Mouse (Mus musculus): Measurements from ENCODE around the gene Tmem251. TPM values are rescaled to one million over a fixed set of nuclear protein-coding genes. Genes with fewer than 3 reads are reported as not detected.

Gene Tmem251
- 15.3 to 22.6 TPM (median 18.9 TPM) in 3 replicates for total RNA-seq (2017)

DNA sequence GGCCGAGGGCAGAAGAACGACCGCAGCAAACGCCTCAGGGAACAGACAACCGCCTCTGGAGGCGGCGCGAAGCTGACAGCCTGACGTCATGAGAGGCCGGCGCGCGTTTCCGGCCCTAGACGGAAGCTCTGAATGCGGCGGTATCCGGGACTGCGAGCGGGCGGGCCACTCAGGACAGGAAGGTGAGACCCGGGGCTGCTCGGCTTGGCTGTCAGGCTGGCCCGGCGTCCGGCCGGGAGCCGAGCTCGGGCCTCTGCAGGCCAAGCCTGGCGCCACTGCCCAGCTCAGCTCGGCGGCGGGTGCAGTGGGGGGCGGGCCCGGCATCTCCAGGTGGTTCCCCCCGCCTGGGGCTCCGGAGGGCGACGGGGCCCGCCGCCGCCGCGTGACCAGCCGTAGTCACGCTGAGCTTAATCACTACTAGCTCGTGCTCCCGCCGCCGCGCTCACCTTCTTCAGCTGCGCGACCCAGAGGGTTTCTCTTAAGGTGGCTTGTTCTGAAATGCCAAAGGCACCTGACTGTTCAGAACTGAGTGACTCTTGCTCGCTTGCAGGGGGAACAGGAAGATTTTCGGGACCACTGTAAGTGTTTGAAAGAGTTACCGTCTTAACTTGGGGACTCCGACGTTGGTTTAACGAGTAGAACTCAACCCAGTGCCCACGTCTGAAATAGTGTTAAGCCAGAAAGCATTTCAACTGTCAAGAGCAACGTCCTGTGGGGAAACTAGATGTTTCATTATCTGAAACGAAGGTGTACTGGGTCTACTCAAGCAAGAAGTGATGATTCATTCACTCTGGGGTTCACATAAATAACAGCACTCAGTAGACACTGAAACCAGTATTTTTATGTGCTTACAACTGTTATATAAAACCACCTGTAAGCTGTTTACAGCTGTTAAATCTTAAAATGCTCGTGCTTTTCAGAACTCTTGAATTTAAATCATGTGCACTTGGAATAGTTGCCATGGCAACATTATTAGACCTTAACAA lies at the start of gene Tmem251, which contains the start of gene Moap1:
Gene Tmem251, plus strand, starts transcription at position 174 of the 986 bp plus-strand sequence.
Gene Moap1, minus strand, starts transcription at position 73 of the 986 bp plus-strand sequence.
- ATAC-seq (replicated peaks; ENCODE audit: insufficient number of reproducible peaks, low FRiP score, low TSS enrichment, poor library complexity, severe bottlenecking) = peak; percentile 82

DNA sequence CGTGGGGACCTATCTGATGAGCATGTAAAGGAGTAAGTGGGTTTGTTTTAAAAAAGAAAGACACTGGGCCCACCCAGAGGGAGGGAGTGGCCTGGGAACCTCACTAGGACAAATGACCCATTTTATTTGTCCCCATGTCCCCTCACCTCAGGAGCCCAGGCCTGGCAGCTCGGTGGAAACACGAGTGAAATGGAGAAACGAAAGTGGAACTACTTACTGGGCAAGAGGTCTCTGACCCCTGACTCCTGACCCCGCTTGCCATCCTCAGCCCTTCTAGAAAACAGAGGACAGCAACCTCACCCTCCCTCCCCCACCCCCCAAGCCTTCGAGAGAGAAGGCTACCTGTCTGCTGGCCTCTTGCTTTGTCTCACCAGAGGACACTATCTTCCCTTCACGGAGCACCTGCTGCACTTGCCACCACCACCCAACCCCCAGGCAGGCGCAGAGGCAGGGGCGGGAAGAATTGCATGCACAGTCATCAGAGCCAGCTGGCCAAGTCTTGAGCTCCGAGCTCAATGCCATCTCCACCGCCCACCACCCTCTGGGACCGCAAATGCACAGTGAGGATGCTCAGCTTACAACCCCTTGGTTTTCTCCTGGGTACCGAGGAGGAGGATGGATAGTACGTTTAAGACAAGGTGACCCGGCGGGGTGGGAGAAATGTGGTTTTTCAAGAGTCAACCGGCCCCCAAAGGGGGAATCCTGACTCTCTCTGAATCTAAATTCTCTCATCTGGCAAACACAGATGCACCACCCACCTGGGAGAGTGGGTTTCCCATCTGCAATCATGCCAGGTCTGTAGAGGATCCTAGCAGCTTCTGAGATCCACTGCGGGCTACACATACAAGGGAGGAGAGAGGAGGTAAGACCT lies 48.0 kb upstream of the Tmem251 start:
- ATAC-seq (replicated peaks; ENCODE audit: insufficient number of reproducible peaks, low FRiP score, low TSS enrichment, poor library complexity, severe bottlenecking) = 0 out of 2 replicates have a peak, but pooled peaks have one; percentile 42

DNA sequence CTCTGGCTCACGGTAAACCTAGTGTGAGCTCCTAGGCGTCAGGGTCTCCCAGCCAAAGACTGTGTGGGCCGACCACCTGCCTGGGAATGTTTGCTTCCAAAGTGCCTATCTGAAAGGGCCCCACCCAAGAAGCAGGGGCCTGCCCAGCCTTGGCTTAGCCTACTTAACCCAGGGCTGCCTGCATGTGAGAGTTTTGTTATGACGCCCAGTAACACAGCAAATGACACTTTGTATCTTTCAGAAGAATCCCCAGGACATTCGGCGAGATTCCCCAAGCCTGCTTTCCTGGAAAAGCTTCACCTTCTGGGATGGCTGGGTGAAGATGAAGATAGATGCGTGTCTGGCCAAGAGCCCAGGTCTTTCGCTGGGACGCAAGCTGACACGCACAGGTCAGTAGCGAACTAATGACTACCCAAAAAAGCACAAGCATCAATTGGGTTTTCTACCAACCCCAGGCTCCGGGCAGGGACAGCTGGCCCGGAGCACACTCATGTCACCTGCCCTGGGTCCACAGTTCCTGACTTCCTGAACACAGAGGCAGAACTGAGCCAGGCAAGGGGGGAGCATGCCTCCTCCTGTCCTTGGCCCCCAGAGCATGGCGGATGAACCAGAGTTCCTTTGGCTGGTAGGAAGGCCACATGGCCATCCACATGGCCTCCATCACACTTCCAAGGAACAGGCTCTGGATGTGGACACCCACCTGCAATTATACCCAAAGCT lies 46.8 kb upstream of the Tmem251 start:
- ATAC-seq (replicated peaks; ENCODE audit: insufficient number of reproducible peaks, low FRiP score, low TSS enrichment, poor library complexity, severe bottlenecking) = no peak

DNA sequence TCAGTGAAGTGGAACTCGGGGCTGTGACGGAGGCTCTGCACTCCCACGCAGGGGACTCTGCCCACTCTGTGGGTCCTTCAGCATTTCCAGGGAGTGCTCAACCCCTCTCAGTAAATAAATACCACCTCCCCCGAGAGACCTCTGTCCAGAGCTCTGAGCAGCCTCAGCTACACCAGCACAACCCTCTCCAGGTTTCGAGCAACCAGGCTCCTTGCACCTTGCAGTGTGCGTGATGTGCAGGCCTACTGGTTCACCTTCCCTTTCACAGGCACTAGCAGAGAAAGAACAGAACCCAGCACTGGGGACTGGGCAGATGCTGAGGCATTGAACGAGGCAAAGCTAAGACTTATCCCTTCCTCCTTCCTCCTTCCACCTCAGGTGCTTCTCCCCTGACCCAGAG lies 46.2 kb upstream of the Tmem251 start:
- ATAC-seq (replicated peaks; ENCODE audit: insufficient number of reproducible peaks, low FRiP score, low TSS enrichment, poor library complexity, severe bottlenecking) = no peak

DNA sequence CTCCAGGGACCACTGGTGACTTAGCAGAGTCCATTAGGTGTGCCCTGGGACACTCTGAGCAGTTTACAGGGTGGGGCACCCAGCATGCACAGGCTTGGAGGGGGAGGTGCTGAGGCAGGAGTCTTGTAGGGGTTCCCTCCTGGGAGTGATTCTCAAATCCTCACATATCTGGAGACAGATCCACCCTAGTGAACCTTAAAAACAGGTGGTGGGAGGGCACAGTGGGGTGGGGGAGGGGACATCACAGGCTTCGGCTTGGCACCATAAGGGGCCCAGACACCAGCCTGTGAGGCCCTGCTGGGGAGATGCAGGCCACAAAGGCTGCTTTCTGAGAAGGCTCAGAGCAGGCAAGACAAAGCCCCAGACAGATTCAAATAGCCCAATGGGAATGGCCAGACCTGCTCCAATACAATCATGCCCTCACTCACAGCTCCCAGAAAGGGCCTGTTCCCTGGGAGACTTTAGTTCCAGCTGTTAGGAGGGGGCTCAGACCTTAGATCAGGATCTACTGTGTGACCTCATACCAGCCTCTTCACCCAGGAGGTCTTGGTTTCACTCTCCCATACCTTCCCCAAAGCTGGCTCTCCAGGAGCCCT lies 45.4 kb upstream of the Tmem251 start:
- ATAC-seq (replicated peaks; ENCODE audit: insufficient number of reproducible peaks, low FRiP score, low TSS enrichment, poor library complexity, severe bottlenecking) = no peak

DNA sequence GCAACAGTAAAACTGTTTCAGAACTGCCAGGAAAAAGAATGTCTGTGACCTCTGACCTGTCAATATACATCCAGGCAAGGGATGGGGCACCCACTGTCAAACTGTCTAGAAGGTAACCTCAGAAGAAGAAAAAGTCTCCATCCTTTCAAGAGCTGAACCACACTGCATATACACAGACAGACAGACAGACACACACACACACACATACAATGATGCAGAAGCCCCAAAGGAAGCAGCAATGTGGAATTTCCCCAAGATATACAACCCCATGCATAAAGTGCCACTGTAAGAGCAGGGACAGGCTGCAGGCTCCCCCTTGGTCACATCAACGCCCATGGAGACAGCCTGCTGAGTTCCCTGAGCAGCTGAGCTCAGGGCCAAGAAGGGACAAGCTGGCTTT lies 44.4 kb upstream of the Tmem251 start:
- no peak for ATAC-seq (replicated peaks; ENCODE audit: insufficient number of reproducible peaks, low FRiP score, low TSS enrichment, poor library complexity, severe bottlenecking)

DNA sequence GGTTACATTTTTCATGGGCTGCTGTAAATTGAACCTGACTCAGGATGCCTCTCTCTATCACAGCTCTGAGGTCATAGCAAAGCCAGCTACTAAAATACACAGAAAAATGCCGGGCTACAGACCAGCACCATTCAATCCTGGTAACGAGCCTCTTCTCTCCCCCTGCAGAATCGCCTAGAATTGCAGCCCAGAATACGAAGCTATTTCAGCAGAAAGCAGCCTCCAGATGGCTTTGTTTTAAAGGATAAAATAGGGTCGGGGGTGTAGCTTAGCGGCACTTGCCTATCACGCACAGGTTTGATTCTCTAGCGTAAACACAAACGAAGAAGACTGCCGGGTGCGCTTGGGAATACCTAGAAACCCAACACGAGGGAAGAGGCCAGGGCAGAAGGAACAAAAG lies 43.1 kb upstream of the Tmem251 start:
- ATAC-seq (replicated peaks; ENCODE audit: insufficient number of reproducible peaks, low FRiP score, low TSS enrichment, poor library complexity, severe bottlenecking) = no peak

DNA sequence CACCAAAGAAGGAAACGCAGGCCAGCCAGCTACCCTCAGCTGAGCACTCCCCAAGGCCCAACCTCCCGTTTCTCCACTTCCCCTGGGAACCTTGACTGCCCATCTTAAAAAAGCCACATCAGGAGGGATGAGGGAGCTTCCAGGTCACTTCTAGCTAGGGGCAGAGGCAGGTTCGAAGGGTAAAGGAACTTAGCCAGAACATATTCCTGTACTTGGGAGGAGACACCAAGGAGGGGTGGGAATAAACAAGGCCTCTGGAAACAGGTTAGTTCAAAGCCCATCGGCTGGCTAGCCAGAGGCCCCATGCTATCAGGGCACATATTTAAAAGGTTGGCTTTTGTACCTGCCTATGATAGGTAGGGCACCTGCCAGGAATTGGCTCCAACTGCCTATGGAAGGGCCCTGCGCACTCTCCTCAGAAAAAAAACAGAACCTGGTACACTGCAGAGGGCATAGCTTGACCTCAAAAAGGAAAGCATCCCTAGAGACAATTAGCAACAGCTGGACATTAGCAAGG lies 41.8 kb upstream of the Tmem251 start:
- ATAC-seq (replicated peaks; ENCODE audit: insufficient number of reproducible peaks, low FRiP score, low TSS enrichment, poor library complexity, severe bottlenecking) = no peak

DNA sequence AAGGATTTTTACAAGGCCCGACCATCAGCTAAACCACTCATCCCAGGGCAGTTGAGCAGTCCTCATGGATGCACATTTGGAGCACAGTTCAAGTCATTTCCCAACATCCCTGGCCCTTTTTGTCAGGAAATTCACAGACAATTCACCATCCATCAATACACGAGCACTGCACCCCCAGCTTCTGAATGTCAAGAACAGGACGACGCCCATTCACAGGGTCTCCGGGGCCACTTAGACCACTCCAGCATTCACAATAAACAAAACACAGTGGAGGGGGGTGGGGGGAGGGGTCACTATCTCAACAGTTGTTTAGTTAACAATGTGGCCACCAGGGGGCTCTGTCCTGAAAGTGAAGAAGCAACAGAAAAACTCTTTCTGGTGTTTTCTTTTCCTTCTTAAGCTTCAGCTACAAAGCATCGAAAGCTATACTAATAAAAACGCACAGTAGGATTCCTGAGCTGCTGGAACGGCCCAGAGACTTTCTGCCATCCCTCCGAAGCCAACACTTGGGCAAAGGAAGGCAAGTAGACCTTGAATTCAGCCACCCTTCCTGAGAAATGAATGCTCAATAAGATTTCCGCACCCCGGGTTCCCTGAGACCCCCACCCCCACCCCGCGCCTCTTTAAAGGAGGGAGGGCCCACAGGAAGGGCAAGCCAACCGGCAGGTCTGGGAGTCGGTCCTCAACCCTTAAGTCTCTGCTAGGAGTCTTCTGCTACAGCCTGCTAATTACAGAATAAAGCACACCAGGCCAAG lies 41.0 kb upstream of the Tmem251 start:
- ATAC-seq (replicated peaks; ENCODE audit: insufficient number of reproducible peaks, low FRiP score, low TSS enrichment, poor library complexity, severe bottlenecking) = no peak

DNA sequence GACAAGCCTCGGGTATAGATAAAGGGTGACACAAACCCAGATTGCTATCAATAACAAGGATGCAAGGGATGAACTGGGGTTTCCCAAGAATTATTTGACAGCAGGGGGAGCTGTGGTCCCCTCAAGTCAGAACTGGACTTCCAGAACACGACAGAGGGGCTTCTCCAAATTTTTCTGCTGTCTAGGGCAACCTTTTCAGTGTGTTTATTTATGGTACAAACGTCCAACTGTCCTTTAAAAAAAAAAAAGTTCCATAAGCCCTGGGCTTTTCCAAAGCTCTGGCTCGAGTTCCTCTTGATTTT lies 40.5 kb upstream of the Tmem251 start:
- no peak for ATAC-seq (replicated peaks; ENCODE audit: insufficient number of reproducible peaks, low FRiP score, low TSS enrichment, poor library complexity, severe bottlenecking)

DNA sequence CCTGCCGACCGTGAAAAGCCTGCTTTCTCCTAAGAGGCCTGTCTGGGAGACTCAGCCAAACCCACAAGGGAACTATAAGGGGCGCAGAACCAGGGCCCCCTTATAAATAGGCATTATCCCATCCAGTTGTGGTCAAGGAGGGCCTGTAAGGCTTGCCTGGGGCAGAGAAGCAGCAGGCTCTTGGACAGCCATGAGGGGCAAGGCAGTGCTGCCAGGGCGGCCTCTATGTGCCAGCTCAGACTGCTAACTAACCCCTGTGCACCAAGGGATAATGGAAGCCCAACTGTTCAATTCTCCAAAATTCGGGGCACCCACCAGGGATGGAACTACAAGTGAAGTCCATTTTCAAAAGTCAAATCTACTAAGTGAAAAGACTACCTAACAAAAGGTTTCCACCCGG lies 40.1 kb upstream of the Tmem251 start:
- no peak for ATAC-seq (replicated peaks; ENCODE audit: insufficient number of reproducible peaks, low FRiP score, low TSS enrichment, poor library complexity, severe bottlenecking)

DNA sequence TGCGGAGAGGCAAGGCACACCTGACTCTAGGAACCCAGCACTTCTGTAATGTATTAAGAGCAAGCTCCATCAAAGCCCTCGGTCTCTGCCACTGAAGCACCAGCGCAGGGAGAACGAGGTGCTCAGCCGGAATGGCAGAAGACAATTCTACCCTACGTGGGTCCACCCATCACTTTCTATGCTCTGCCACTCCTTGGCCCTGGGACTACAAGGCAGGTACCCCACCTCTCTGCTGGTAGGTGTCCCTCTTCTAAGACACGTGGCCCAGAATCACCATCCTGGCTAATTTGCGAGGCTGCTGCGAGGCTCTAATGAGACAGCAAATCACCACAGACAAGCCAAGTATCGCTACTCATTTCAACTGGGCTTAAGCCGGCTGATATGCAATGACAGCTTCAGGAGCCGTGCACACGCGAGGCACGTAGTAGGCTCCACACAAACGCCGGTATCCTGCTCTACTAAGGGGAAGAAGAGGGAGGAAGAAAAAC lies 39.6 kb upstream of the Tmem251 start:
- 0 out of 2 replicates have a peak, but pooled peaks have one; percentile 13 for ATAC-seq (replicated peaks; ENCODE audit: insufficient number of reproducible peaks, low FRiP score, low TSS enrichment, poor library complexity, severe bottlenecking)

DNA sequence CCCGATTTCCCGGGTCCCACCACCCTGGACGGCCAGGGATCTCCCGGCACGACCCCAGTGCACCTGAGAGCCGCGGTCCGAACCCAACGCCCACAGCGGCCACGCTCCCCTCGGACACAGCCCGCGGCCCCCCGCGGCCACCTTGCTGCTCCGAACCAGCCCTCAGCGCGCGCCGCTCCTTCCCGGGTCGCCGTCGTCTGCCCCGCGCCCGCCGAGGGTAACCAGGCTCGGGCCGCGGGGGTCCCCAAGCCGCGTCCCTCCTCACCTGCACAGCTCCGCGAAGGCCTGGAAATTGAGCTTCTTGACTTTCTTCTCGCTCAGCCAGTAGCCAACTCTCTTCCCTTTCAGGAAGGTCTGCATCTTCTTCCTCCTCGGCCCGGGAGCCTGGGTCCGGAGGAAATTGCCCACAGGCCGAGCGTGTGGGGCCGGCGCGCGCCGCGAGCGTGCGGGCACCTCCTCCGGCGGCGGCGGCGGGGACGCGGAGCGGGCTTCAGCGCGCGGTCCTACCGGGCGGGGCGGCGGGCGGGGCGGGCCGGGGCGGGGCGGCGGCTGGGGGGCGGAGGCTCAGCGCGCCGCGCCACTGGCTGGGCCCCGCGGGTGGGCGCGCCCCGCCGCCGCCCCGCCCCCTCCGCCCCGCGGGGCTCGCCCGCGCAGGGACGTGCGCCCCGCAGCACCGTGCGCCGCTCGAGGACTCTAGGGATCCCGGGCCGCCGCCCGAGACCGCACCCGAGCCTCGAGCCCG lies 38.9 kb upstream of the Tmem251 start, which contains the start of gene Itpk1:
Gene Itpk1, minus strand, starts transcription at position 474 of the 742 bp plus-strand sequence.
- ATAC-seq (replicated peaks; ENCODE audit: insufficient number of reproducible peaks, low FRiP score, low TSS enrichment, poor library complexity, severe bottlenecking) = no peak

DNA sequence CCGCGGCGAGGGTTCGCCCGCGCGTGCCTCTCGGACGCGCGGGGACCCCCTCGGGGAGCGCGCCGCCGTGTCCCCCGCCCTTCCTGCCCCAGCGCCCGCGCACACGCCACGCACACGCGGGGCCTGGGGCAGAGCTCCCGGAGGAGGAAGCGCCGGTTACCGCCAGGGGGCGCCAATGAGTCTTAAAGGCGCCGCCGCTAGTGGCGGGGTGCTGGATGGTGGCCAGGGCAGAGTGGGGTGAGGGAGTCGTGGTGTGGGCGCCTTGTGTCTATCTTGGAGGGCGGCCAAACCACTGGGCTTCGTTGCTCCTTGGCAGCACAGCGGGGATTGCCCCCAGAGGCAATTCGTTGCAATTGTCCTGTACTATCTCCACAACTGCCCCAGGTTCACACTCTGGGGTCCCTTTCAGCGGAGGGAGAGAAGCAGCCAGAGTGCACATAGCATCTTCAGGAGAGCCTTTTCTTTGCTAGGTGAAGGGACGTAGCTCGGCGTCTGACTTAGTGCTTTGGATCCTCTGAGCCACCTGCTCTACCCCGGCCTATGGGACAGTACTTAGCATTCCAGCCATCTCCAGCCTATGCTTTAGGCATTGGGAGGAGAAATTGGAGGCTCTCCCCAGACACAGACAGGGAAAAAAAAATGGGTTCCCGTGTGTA lies 38.2 kb upstream of the Tmem251 start:
- peak; percentile 79 for ATAC-seq (replicated peaks; ENCODE audit: insufficient number of reproducible peaks, low FRiP score, low TSS enrichment, poor library complexity, severe bottlenecking)

DNA sequence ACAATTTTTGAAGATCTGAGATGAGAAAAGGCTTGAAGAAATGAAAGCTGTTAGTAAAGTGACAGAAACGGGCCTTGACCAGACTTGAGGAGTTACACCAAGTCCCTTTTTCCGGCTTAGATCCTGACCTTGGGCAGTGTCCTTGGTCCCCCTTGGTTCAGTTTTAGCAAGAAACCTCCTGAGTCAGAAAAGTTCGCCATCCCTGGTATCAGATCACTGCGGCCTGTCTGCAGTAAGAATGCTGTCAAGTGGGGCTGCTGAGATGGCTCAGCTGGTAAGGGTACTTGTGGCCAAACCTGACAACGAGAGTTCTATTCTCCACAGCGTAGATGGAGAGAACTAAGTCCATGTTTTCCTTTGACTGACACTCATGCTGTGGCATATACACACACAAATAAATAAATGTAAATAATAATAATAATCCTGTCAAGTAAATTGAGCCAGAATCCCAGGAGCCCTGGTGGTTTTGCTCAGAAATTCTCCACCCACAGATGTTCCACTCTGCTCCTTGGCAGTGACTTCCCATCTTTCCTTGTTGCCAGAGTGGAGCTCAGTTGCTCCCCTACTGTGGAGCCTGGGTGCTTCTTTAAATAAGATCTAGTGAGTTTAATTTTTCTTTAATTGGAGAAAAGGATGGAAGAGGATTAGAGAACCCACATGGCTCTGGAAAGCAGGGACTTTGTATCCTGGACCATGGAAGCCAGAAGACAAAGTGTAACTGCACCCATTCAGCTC lies 37.5 kb upstream of the Tmem251 start:
- ATAC-seq (replicated peaks; ENCODE audit: insufficient number of reproducible peaks, low FRiP score, low TSS enrichment, poor library complexity, severe bottlenecking) = no peak
